Mouse (Mus musculus) gonadal fat pad, adult 2 months (tissue): ENCODE results near the gene Coa7. TPM values are rescaled to one million over a fixed set of nuclear protein-coding genes. Genes with fewer than 3 reads are reported as not detected.
A peak's percentile ranks its signal among the peaks of the same experiment; 100 is the strongest.

Source experiments
- DNase-seq: peaks from one replicate; pipeline ENCODE4 v3.0.0-alpha.2; 2012; ENCODE audit warnings: low read depth
- polyA plus RNA-seq: library from polyadenylated mRNA; depleted of rRNA; stranded (reverse); fragments of >200 nt; gene quantifications from 2 replicates; pipeline ENCODE4 v1.2.3, GENCODE M21; 2012; rRNA removed

Gene Coa7
- 14.3 and 15.2 TPM in 2 replicates for polyA plus RNA-seq

GRCm38 (mm10) chr4:108327730-108328484 lies at the start of gene Coa7:
TSS of gene Coa7 (plus strand) at chr4:108328140.
- DNase-seq, result no peak

- no peak for DNase-seq
Observed at GRCm38 (mm10) chr4:108300266-108300665, 27.7 kb upstream of the Coa7 start.

- DNase-seq, result peak; percentile 33
Observed at GRCm38 (mm10) chr4:108300670-108301373, 27.1 kb upstream of the Coa7 start, which contains the start of gene Zyg11b. TSS of gene Zyg11b (minus strand) at chr4:108301096.

GRCm38 (mm10) chr4:108302296-108302890 lies 25.5 kb upstream of the Coa7 start:
- peak; percentile 54 for DNase-seq

DNA sequence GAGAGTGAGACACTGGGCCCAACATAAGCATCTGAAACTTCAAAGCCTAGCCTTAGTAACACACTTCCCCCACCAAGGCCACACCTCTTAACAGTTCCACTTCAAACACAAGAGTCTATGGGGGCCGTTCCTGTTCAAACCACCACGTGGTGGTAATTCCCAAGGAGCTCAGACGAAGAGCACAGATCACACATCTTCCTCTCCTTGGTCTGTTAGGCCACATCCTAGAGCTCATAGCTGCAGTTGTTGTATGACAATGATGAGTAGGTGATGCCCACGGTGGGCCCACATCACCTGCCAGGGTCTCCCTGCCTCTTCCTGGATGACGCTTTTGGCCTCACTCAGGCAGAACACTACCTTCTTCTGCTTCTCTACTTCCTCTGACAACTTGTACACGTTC lies 17.2 kb upstream of the Coa7 start:
- no peak for DNase-seq

DNA sequence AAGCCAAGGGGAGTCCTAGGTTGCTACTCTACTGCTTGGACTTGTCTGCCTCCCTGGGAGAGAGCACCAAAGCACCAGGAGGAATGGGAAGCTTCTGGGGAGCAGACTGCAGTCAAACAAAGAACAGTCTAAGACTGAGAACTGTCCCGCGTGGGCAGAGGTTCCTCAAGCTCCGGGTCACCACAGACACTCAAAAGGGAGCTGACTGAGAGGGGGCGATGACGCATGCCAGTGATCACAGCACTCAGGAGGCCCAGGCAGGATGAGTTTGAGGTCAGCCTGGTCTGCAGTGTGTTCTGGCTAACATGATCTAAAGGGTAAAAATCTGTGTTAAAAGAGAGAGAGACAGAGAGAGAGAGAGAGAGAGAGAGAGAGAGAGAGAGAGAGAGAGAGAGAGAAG lies 13.9 kb upstream of the Coa7 start:
- no peak for DNase-seq

DNA sequence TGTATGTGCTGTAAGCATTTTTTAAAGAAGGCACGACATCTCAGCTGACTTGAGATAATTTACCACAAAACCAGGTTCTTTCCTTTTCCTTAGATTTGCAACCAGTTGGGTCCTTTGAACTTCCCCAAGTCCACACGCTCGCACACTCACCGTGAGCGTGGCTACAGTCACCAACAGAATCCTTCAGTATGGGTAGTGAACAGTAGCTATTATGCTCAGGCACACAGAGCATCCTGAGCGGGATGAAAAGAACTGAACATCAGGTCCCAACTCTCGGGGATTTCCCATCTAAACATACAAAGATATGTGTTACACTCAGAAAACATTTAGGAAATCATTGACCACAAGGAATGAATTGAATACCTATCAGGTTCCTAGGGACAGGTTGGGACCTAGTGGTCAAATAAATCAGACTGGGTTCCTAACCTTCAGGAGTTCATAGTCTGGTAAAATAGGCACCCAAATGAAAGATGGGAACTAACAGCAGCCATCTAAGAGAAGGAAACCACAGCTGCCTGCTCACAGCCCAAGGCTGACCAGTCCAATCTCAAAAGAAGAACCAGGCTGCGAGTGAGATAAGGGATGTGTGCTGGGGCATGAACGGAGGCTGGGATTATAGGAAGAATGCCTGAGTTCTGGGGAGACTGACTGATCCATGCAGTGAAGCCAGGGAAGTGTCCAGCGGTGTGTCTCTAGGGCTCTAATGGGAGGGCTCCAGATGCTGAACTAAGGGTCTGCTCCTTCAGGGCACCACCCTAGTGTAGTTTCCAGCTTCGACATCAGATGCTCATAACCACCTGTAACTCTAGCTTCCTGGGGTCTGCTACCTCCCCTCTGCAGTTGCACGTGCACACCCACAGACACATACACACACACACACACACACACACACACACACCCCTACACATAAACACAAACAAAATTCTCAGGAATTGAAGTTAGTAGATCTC lies 10.0 kb upstream of the Coa7 start:
- no peak for DNase-seq

GRCm38 (mm10) chr4:108318649-108319615 lies 9.0 kb upstream of the Coa7 start:
- DNase-seq, result no peak

DNA sequence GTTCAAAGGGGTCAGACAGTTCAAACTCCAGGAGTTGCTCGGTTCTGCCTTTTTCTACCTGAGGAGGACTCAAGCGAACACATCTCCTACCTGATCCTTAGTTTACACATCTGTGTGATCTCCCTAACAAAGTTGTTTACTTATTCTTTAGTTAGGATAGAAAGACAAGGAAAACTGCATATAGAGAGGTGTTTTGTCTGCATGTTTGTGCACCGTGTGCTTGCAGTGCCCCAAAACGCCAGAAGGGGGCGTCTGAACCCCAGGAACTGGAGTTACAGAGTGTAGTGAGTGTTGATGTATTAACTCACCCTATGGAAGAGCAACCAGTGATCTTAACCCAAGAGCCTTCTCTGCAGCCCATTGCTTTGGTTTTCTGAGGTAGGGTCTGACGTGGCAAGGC lies 8.2 kb upstream of the Coa7 start:
- no peak for DNase-seq

- no peak for DNase-seq
Observed at GRCm38 (mm10) chr4:108320627-108321380, 7.1 kb upstream of the Coa7 start.

DNA sequence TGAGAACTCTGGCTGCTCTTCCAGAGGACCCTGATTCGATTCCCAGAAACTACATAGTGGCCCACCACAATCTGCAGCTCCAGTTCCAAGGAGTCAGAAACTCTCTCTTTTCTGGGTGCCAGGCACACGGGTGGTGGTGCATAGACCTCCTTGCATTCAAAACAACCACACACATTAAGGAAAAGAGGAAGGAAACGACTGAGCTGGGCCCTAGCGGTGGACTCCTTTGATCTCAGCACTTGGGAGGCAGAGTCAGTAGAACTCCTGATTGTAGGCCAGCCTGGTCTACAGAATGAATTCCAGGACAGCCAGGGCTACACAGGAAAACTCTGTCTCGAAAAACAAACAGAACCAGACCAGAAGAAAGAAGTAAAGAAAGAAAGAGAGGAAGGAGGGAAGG lies 4.4 kb upstream of the Coa7 start:
- no peak for DNase-seq

- DNase-seq, result no peak
Observed at GRCm38 (mm10) chr4:108327071-108327579, 815 bp upstream of the Coa7 start.

- no peak for DNase-seq
Observed at GRCm38 (mm10) chr4:108329840-108330239, 1.9 kb downstream of the Coa7 start.

GRCm38 (mm10) chr4:108332041-108332440 lies 4.1 kb downstream of the Coa7 start:
- DNase-seq, result no peak

DNA sequence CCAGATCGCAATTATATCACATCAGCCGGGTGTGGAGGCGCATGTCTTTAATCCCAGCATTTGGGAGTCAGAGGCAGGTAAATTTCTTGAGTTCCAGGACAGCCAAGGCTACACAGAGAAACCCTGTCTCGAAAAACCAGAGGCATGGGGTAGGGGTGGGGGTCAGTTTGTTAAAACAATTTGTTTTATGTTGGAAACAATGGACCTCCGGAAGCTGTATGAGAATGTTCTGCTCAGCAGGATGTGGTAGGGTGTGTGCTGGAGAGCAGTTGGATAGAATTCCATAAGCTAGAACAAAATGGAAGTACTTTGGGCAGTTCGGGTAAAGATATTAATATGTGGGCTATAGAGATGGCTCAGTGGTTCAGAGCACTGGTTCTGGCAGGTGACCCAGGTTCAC lies 7.5 kb downstream of the Coa7 start:
- DNase-seq, result no peak

DNA sequence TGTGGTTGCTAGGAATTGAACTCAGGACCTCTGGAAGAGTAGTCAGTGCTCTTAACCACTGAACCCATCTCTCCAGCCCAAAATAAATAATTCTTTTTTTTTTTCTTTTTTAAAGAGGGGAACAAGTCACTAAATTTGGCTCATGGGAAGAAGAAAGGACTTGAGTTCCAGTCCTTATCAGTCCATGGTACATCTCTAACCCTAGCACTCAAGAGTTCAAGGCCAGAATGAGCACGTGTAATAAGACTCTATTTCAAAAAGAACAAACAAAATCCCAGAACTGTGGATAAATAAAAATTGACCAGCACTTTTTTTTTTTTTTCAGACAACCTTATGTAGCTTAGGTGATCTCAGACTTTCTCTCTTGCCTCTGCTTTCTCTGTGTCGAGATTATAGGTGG lies 8.8 kb downstream of the Coa7 start:
- DNase-seq, result no peak

GRCm38 (mm10) chr4:108337817-108338216 lies 9.9 kb downstream of the Coa7 start:
- no peak for DNase-seq

- no peak for DNase-seq
Observed at GRCm38 (mm10) chr4:108338321-108338733, 10.4 kb downstream of the Coa7 start.

DNA sequence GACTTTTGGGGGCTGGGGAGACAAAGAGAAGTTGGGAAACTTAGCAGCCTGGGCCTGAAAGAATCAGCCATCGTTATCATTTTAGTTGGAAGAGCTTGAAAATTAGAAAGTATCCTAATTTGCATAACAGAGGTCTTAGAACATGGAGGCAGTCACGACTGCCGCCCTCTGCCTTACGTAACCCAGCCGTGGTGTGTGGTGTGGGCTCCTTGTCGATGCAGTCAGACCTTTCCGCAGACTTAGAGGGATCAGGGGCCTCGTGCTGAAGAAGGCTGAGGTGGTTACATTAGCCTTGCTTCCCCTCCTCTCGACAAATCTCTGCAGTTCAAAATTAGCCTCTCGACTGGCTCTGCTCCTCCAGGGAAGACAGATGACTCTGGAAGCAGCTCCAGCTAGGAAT lies 10.9 kb downstream of the Coa7 start:
- no peak for DNase-seq
